Mouse (Mus musculus) cerebellum, adult 2 months (tissue): ENCODE results near the gene Cpn2. TPM values are rescaled to one million over a fixed set of nuclear protein-coding genes. Genes with fewer than 3 reads are reported as not detected.

Source experiments
- DNase-seq, 2 experiments: peaks; one replicate each; pipeline ENCODE4 v3.0.0; 2021
- H3K27ac ChIP-seq: fragments of 200-500 bp; 2 replicates; pipeline ENCODE4 v1.5.1; 2012; ENCODE audit warnings: low read length, control low read depth, inconsistent platforms; ENCODE audit not compliant: insufficient read depth
- H3K27me3 ChIP-seq: fragments of 200-500 bp; 2 replicates; pipeline ENCODE4 v1.6.1; 2012; ENCODE audit warnings: inconsistent platforms, mild to moderate bottlenecking, low read length, moderate library complexity; ENCODE audit not compliant: control insufficient read depth, insufficient read depth
- H3K4me1 ChIP-seq: fragments of 200-500 bp; 2 replicates; pipeline ENCODE4 v1.6.1; 2011; ENCODE audit warnings: low read length; ENCODE audit not compliant: control insufficient read depth, insufficient read depth
- H3K4me3 ChIP-seq: fragments of 200-500 bp; replicated peaks from 2 replicates; pipeline ENCODE3; 2011; ENCODE audit warnings: mild to moderate bottlenecking, low read depth, low read length, control low read depth; ENCODE audit not compliant: insufficient read depth
- CTCF ChIP-seq: fragments of 200-500 bp; IDR thresholded peaks from 2 replicates; pipeline ENCODE4 v1.5.1; 2011; ENCODE audit warnings: low read depth, mild to moderate bottlenecking, control low read depth, low read length, moderate library complexity, borderline replicate concordance; ENCODE audit not compliant: insufficient read depth
- POLR2A ChIP-seq: fragments of 200-500 bp; IDR thresholded peaks from 2 replicates; pipeline ENCODE4 v1.6.1; 2011; ENCODE audit warnings: low read length, control low read depth, borderline replicate concordance; ENCODE audit not compliant: insufficient read depth
- WGBS: fragments of 180-500 bp; shearing (Covaris S2); methylation state at CpG from one replicate; pipeline ENCODE4 v1.1.7; 2018; 5-methylcytosine and 5-hydroxymethylcytosine counted together
- polyA plus RNA-seq: library from polyadenylated mRNA; depleted of rRNA; stranded (reverse); fragments of >200 nt; gene quantifications from 2 replicates; pipeline ENCODE4 v1.2.3, GENCODE M21; 2012

The Cpn2 gene
- polyA plus RNA-seq, 1 experiment = not detected

GRCm38 (mm10) chr16:30273065-30273464 is 5.8 kb upstream of the Cpn2 start:
- no peak for DNase-seq
- no peaks in the 10 kb centered on the region for H3K27me3 ChIP-seq
- 89% methylated on average over 8 of the region's 8 CpGs for WGBS
- no peak overlapping the region for H3K27ac ChIP-seq
- H3K4me1 ChIP-seq = no peaks in the 10 kb centered on the region
- no peak overlapping the region for H3K4me3 ChIP-seq
- TF ChIP-seq CTCF (no peak), POLR2A (no peak)

- no peak overlapping the region for H3K27ac ChIP-seq
- 47% methylated on average over 6 of the region's 6 CpGs for WGBS
- H3K4me1 ChIP-seq = no peaks in the 10 kb centered on the region
- no peak for DNase-seq
- H3K27me3 ChIP-seq = no peaks in the 10 kb centered on the region
- no peak overlapping the region for H3K4me3 ChIP-seq
- no peak for TF ChIP-seq CTCF
- no peak for TF ChIP-seq POLR2A
These were observed 4.8 kb upstream of the Cpn2 start for GRCm38 (mm10) chr16:30271941-30272595.

GRCm38 (mm10) chr16:30271223-30271761 is 4.0 kb upstream of the Cpn2 start:
- TF ChIP-seq POLR2A = no peak
- TF ChIP-seq CTCF = no peak
- Histone ChIP-seq H3K27ac (no peak overlapping the region), H3K27me3 (no peaks in the 10 kb centered on the region), H3K4me3 (no peak overlapping the region), H3K4me1 (no peaks in the 10 kb centered on the region)
- DNase-seq = no peak
- WGBS = 62% methylated on average over 8 of the region's 8 CpGs

GRCm38 (mm10) chr16:30266561-30266960 is 738 bp downstream of the Cpn2 start:
- TF ChIP-seq CTCF (no peak), POLR2A (no peak)
- Histone ChIP-seq H3K4me1 (no peaks in the 10 kb centered on the region), H3K27me3 (no peaks in the 10 kb centered on the region), H3K4me3 (no peak overlapping the region), H3K27ac (no peak overlapping the region)
- DNase-seq = no peak
- WGBS = 19% methylated on average over 5 of the region's 5 CpGs

GRCm38 (mm10) chr16:30265611-30266010 is 1.7 kb downstream of the Cpn2 start:
- TF ChIP-seq CTCF (no peak), POLR2A (no peak)
- WGBS = 87% methylated on average over 4 of the region's 4 CpGs
- Histone ChIP-seq H3K4me1 (no peaks in the 10 kb centered on the region), H3K27ac (no peak overlapping the region), H3K4me3 (no peak overlapping the region), H3K27me3 (no peaks in the 10 kb centered on the region)
- no peak for DNase-seq

GRCm38 (mm10) chr16:30263156-30263555 is 4.1 kb downstream of the Cpn2 start:
- WGBS = 72% methylated on average over 4 of the region's 4 CpGs
- no peak overlapping the region for H3K27ac ChIP-seq

GRCm38 (mm10) chr16:30262664-30263063 is 4.6 kb downstream of the Cpn2 start:
- Histone ChIP-seq H3K4me3 (no peak overlapping the region), H3K4me1 (no peaks in the 10 kb centered on the region; the same call in 1 of the 2 replicates), H3K27me3 (no peaks in the 10 kb centered on the region), H3K27ac (no peak overlapping the region)
- 1% methylated on average over 2 of the region's 2 CpGs for WGBS
- TF ChIP-seq POLR2A (no peak), CTCF (peak; percentile 78)
- peak; percentile 41 to 64 for DNase-seq

More at GRCm38 (mm10) chr16:30263156-30263555, 4.1 kb downstream of the Cpn2 start:
- DNase-seq = no peak
- Histone ChIP-seq H3K4me3 (no peak overlapping the region), H3K4me1 (no peaks in the 10 kb centered on the region; the same call in 1 of the 2 replicates), H3K27me3 (no peaks in the 10 kb centered on the region)
- TF ChIP-seq CTCF = no peak
- no peak for TF ChIP-seq POLR2A

- WGBS = 87% methylated on average over 10 of the region's 10 CpGs
- Histone ChIP-seq H3K27me3 (no peaks in the 10 kb centered on the region), H3K27ac (no peak overlapping the region), H3K4me1 (no peaks in the 10 kb centered on the region; the same call in 1 of the 2 replicates), H3K4me3 (no peak overlapping the region)
- no peak for DNase-seq
- TF ChIP-seq CTCF = no peak
- no peak for TF ChIP-seq POLR2A
These were observed 5.1 kb downstream of the Cpn2 start for GRCm38 (mm10) chr16:30262157-30262556.
